Mouse (Mus musculus): ENCODE measurements around the gene Gucd1. TPM values are rescaled to one million over a fixed set of nuclear protein-coding genes. Genes with fewer than 3 reads are reported as not detected.
A peak's percentile ranks its signal among the peaks of the same experiment; 100 is the strongest.

Gucd1 gene
- total and polyA plus RNA-seq, 2 experiments from 2014 or later, result 12.6 to 41.2 TPM

DNA sequence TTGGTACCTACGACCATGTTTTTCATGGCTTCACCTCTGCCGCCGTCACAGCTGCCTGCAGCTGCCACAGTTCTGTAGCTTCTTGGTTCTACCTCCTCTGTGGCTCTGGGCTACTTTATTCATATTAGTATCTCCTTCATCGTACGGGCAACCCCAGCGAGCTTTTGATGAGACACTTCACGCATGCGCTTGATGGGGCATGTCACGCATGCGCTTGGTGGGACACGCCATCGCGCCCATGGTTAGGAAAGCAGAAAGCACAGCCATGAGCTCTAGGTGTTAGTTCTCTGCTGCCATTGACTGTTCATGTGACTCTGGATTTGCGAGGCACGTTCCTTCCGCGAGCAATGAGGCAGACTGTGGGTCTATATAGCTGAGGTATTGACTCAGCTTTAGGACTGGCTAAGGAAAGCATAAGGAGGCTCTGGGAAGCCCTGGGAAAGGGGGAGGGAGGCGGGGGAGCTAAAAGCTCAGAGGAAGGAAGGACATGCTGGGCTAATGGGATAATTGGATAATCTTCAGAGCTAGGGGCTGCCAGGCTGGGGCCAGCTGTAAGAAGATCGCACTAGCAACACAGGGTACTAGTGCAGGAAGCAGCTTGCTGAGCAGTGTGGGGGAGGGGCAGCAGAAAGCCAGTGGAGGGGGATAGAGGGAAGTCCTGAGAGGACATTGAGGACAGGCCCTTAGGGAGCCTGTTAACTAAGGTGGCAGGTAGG is 73.5 kb downstream of the Gucd1 start:
- no peaks in the 10 kb centered on the region for H3K4me1 ChIP-seq (ENCODE audit: insufficient read depth, low read length)
- H3K9ac ChIP-seq (replicated peaks; ENCODE audit: low read length, poor library complexity, severe bottlenecking), result no peak overlapping the region
- no peak overlapping the region for H3K4me3 ChIP-seq (ENCODE audit: low read depth, low read length)
- no peaks in the 10 kb centered on the region for H3K9me3 ChIP-seq (ENCODE audit: low read length)
- no peak overlapping the region for H3K4me2 ChIP-seq (ENCODE audit: low read depth, low read length, poor library complexity, severe bottlenecking)
- no peaks in the 10 kb centered on the region for H3K27me3 ChIP-seq (ENCODE audit: insufficient read depth, low read length)
- ATAC-seq (ENCODE audit: low FRiP score) (peak; percentile 65), DNase-seq (ENCODE audit: low spot score) (peak; percentile 25)
- H3K36me3 ChIP-seq (ENCODE audit: insufficient read depth, low read length), result no peaks in the 10 kb centered on the region
- H3K27ac ChIP-seq (ENCODE audit: low read depth, low read length), result no peak overlapping the region
- WGBS, result 60% methylated on average over 19 of the region's 19 CpGs
- no peak for TF ChIP-seq CTCF (IDR thresholded peaks at IDR 0.05)

DNA sequence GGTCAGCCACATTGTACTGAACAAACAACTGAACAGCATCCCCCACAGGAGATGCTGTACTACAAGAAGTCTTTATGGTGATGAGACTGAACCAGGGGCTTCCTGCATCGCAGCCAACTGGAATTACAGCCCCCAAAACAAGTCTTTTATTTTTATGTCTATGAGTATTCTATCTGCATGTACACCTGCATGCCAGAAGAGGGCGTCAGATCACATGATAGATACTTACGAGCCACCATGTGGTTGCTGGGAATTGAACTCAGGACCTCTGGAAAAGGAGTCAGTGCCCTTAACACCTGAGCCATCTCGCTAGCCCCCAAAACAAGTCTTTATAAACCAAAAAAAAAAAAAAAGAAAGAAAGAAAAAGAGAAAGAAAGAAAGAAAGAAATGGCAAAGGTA is 74.8 kb downstream of the Gucd1 start:
- no peak for DNase-seq (ENCODE audit: low spot score)
- no peak for ATAC-seq (ENCODE audit: low FRiP score)
- Histone ChIP-seq H3K27me3 (ENCODE audit: insufficient read depth, low read length) (no peaks in the 10 kb centered on the region), H3K4me3 (ENCODE audit: low read depth, low read length) (no peak overlapping the region), H3K36me3 (ENCODE audit: insufficient read depth, low read length) (no peaks in the 10 kb centered on the region), H3K27ac (ENCODE audit: low read depth, low read length) (no peak overlapping the region), H3K9me3 (ENCODE audit: low read length) (no peaks in the 10 kb centered on the region), H3K4me1 (ENCODE audit: insufficient read depth, low read length) (no peaks in the 10 kb centered on the region), H3K9ac (replicated peaks; ENCODE audit: low read length, poor library complexity, severe bottlenecking) (no peak overlapping the region), H3K4me2 (ENCODE audit: low read depth, low read length, poor library complexity, severe bottlenecking) (no peak overlapping the region)
- 84% methylated on average over 4 of the region's 4 CpGs for WGBS
- TF ChIP-seq CTCF (IDR thresholded peaks at IDR 0.05), result peak; percentile 20; the same call in 1 of the 2 replicates

- H3K4me1 ChIP-seq (ENCODE audit: insufficient read depth, low read length), result no peaks in the 10 kb centered on the region
- H3K9ac ChIP-seq (replicated peaks; ENCODE audit: low read length, poor library complexity, severe bottlenecking), result no peak overlapping the region
- no peaks in the 10 kb centered on the region for H3K27me3 ChIP-seq (ENCODE audit: insufficient read depth, low read length)
- no peak overlapping the region for H3K4me3 ChIP-seq (ENCODE audit: low read depth, low read length)
- H3K4me2 ChIP-seq (ENCODE audit: low read depth, low read length, poor library complexity, severe bottlenecking), result no peak overlapping the region
- no peak for DNase-seq (ENCODE audit: low spot score)
- H3K36me3 ChIP-seq (ENCODE audit: insufficient read depth, low read length), result no peaks in the 10 kb centered on the region
- no peak for ATAC-seq (ENCODE audit: low FRiP score)
- WGBS, result 81% methylated on average over 4 of the region's 4 CpGs
- no peak for TF ChIP-seq CTCF (IDR thresholded peaks at IDR 0.05)
- no peak overlapping the region for H3K27ac ChIP-seq (ENCODE audit: low read depth, low read length)
- H3K9me3 ChIP-seq (ENCODE audit: low read length), result no peaks in the 10 kb centered on the region
Observed at GRCm38 (mm10) chr10:75441800-75442199, 76.0 kb downstream of the Gucd1 start.

- DNase-seq (ENCODE audit: low spot score) (no peak), ATAC-seq (ENCODE audit: low FRiP score) (no peak)
- Histone ChIP-seq H3K36me3 (ENCODE audit: insufficient read depth, low read length) (no peaks in the 10 kb centered on the region), H3K4me2 (ENCODE audit: low read depth, low read length, poor library complexity, severe bottlenecking) (no peak overlapping the region), H3K9me3 (ENCODE audit: low read length) (no peaks in the 10 kb centered on the region), H3K27me3 (ENCODE audit: insufficient read depth, low read length) (no peaks in the 10 kb centered on the region), H3K4me1 (ENCODE audit: insufficient read depth, low read length) (no peaks in the 10 kb centered on the region), H3K4me3 (ENCODE audit: low read depth, low read length) (no peak overlapping the region), H3K9ac (replicated peaks; ENCODE audit: low read length, poor library complexity, severe bottlenecking) (no peak overlapping the region), H3K27ac (ENCODE audit: low read depth, low read length) (no peak overlapping the region)
- TF ChIP-seq CTCF (IDR thresholded peaks at IDR 0.05), result no peak
- 88% methylated on average over 3 of the region's 3 CpGs for WGBS
Observed at GRCm38 (mm10) chr10:75440756-75441155, 77.0 kb downstream of the Gucd1 start.

DNA sequence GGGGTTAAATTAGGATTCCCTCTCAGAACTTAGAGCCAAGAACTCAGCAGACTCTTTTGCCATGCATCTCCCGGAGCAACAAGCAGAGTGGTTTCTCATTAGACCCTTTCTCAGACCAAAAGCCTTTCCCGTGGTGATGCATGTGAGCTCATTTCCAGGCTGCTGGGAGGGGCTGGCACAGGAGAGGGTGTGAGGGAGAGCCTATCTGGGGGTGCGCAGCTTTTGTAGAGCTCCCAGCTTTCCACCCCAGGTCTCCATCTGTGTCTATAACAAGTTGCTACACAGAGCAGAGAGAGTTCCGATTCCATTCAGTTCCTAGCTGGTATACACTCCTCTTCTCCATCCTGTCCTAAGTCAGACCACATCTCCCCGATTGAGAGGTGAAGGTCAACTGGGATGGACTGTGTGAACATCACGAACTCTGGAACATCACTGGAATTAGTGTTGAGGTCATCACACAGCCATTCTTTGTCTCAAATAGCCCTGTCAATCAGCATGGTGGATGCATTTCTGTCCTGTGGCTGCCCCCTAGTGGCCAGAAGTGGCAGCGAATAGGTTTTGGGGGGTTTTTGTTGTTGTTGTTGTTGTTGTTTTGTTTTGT is 78.5 kb downstream of the Gucd1 start:
- Histone ChIP-seq H3K9ac (replicated peaks; ENCODE audit: low read length, poor library complexity, severe bottlenecking) (no peak overlapping the region), H3K4me2 (ENCODE audit: low read depth, low read length, poor library complexity, severe bottlenecking) (no peak overlapping the region), H3K27me3 (ENCODE audit: insufficient read depth, low read length) (no peaks in the 10 kb centered on the region), H3K9me3 (ENCODE audit: low read length) (no peaks in the 10 kb centered on the region), H3K4me3 (ENCODE audit: low read depth, low read length) (no peak overlapping the region), H3K4me1 (ENCODE audit: insufficient read depth, low read length) (no peaks in the 10 kb centered on the region), H3K36me3 (ENCODE audit: insufficient read depth, low read length) (no peaks in the 10 kb centered on the region), H3K27ac (ENCODE audit: low read depth, low read length) (no peak overlapping the region)
- 39% methylated on average over 7 of the region's 7 CpGs for WGBS
- peak; percentile 93 for TF ChIP-seq CTCF (IDR thresholded peaks at IDR 0.05)
- ATAC-seq (ENCODE audit: low FRiP score) (no peak; the same call in 1 of the 2 replicates), DNase-seq (ENCODE audit: low spot score) (peak; percentile 69)

DNA sequence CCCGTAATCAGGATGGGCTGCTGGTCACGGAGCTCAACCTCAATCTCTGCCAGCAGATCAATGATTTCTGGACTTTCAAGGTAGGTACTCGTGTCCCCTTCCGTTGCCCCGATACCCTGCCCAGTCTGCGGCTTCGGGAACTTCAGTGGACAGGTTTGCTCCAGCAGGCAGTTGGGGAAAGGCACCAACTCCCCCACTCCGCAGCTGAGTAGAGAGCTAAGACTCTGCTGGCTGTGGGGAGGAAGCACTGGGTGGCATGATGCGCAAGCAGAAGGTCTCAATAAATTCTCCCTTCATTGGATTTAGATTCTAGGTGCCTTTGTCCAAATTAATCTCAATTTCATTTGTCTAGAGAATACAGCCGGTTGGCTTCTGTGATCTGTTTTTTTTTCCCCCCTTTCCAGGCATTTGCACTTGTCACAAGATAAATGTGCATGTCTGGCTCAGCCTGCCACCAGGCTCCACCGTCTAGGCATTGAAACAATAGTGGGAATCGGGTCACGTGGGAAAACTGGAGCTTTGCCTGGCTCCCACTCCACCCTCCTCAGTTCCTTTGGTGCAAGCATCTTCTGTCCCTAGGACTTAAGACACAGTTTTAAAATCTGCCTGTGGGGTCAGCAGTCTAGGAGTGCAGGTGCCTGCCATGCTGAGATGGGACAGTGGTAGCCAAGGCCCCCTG is 79.5 kb downstream of the Gucd1 start:
- ATAC-seq (ENCODE audit: low FRiP score) (no peak), DNase-seq (ENCODE audit: low spot score) (peak; percentile 81)
- Histone ChIP-seq H3K4me3 (ENCODE audit: low read depth, low read length) (no peak overlapping the region), H3K27ac (ENCODE audit: low read depth, low read length) (no peak overlapping the region), H3K4me2 (ENCODE audit: low read depth, low read length, poor library complexity, severe bottlenecking) (no peak overlapping the region), H3K27me3 (ENCODE audit: insufficient read depth, low read length) (no peaks in the 10 kb centered on the region), H3K4me1 (ENCODE audit: insufficient read depth, low read length) (no peaks in the 10 kb centered on the region), H3K9me3 (ENCODE audit: low read length) (no peaks in the 10 kb centered on the region), H3K36me3 (ENCODE audit: insufficient read depth, low read length) (no peaks in the 10 kb centered on the region), H3K9ac (replicated peaks; ENCODE audit: low read length, poor library complexity, severe bottlenecking) (no peak overlapping the region)
- no peak for TF ChIP-seq CTCF (IDR thresholded peaks at IDR 0.05)
- WGBS, result 61% methylated on average over 13 of the region's 13 CpGs
